Mouse (Mus musculus) mature B cell (primary cell): ENCODE data around the gene Ccdc151.

Experiments
- in situ Hi-C: fragments of 300-500 bp; cut with MboI; formaldehyde crosslinking; loops from 2 replicates; pipeline ENCODE4 v1.14.3; 2019

Ccdc151 gene

GRCm38 (mm10) chr9:22002194-22003162, at the start of gene Ccdc151, which contains the start of gene Prkcsh:
Gene Ccdc151, minus strand, starts transcription at chr9:22002634.
Gene Prkcsh, plus strand, starts transcription at chr9:22002806.
- in situ Hi-C loops, result no loop called here

GRCm38 (mm10) chr9:22051958-22052254, 49.5 kb upstream of the Ccdc151 start, which contains the start of gene Elavl3:
Gene Elavl3, minus strand, starts transcription at chr9:22052023.
- in situ Hi-C loops, result no loop called here

GRCm38 (mm10) chr9:22051161-22051957, 48.9 kb upstream of the Ccdc151 start:
- in situ Hi-C loops, result no loop called here

GRCm38 (mm10) chr9:22050351-22050889, 48.0 kb upstream of the Ccdc151 start:
- in situ Hi-C loops, result no loop called here

- in situ Hi-C loops, result no loop called here
Observed at GRCm38 (mm10) chr9:22049721-22050270, 47.4 kb upstream of the Ccdc151 start.

- in situ Hi-C loops, result no loop called here
Observed at GRCm38 (mm10) chr9:22049315-22049714, 46.9 kb upstream of the Ccdc151 start.

- in situ Hi-C loops, result no loop called here
Observed at GRCm38 (mm10) chr9:22047329-22047728, 44.9 kb upstream of the Ccdc151 start.

- in situ Hi-C loops, result no loop called here
Observed at GRCm38 (mm10) chr9:22041832-22042231, 39.4 kb upstream of the Ccdc151 start.

GRCm38 (mm10) chr9:22037826-22038225, 35.4 kb upstream of the Ccdc151 start:
- in situ Hi-C loops, result no loop called here

- in situ Hi-C loops, result no loop called here
Observed at GRCm38 (mm10) chr9:22035300-22036044, 33.0 kb upstream of the Ccdc151 start.

- in situ Hi-C loops, result no loop called here
Observed at GRCm38 (mm10) chr9:22030386-22030785, 28.0 kb upstream of the Ccdc151 start.

GRCm38 (mm10) chr9:22028467-22028866, 26.0 kb upstream of the Ccdc151 start:
- in situ Hi-C loops, result no loop called here

GRCm38 (mm10) chr9:22024592-22024991, 22.2 kb upstream of the Ccdc151 start:
- in situ Hi-C loops, result no loop called here

GRCm38 (mm10) chr9:22017208-22017825, 14.9 kb upstream of the Ccdc151 start:
- in situ Hi-C loops, result no loop called here

- in situ Hi-C loops, result no loop called here
Observed at GRCm38 (mm10) chr9:22016245-22016644, 13.8 kb upstream of the Ccdc151 start.

- in situ Hi-C loops, result no loop called here
Observed at GRCm38 (mm10) chr9:22012731-22013130, 10.3 kb upstream of the Ccdc151 start.

GRCm38 (mm10) chr9:22011055-22011454, 8.6 kb upstream of the Ccdc151 start:
- in situ Hi-C loops, result no loop called here

GRCm38 (mm10) chr9:22004546-22004945, 2.1 kb upstream of the Ccdc151 start:
- in situ Hi-C loops, result no loop called here

GRCm38 (mm10) chr9:22003163-22003554, 725 bp upstream of the Ccdc151 start:
- in situ Hi-C loops, result no loop called here

- in situ Hi-C loops, result no loop called here
Observed at GRCm38 (mm10) chr9:22001633-22002032, 801 bp downstream of the Ccdc151 start.

- in situ Hi-C loops, result no loop called here
Observed at GRCm38 (mm10) chr9:22000296-22000695, 2.1 kb downstream of the Ccdc151 start.
